In genomic region chr10:95970744-95971212, GRCm38 (mm10) we compare ENCODE assay signal across 12 mouse cellular contexts. TPM values are rescaled to one million over a fixed set of nuclear protein-coding genes. Genes with fewer than 3 reads are reported as not detected.
DNase-seq lines count a peak whose midpoint lies in the region; ATAC-seq lines count a peak whose summit lies in the region.
"Had no signal": no experiment of that assay in that cellular context is flagged by ENCODE, and none has a peak within 500 bp of the region (broad histone marks: within the 10 kb centered on the region; RNA-seq: fewer than 3 reads in every experiment).

No protein-coding gene starts in this region.

- 12% methylated on average over 3 of the region's 3 CpGs for WGBS in heart, embryonic 15.5 days
- WGBS in limb, embryonic 10.5 days: 90% methylated on average over 3 of the region's 3 CpGs

- peak overlapping the region; percentile 56 for H3K4me2 ChIP-seq in heart, embryonic 15.5 days
- H3K4me2 ChIP-seq: hindbrain, embryonic 15.5 days; neural tube, embryonic 12.5 days had no signal

- no peaks in the 10 kb centered on the region for H3K9me3 ChIP-seq in heart, embryonic 15.5 days (replicated peaks)
- no peaks in the 10 kb centered on the region for H3K9me3 ChIP-seq in limb, embryonic 10.5 days (replicated peaks)
- H3K9me3 ChIP-seq: hindbrain, embryonic 15.5 days; neural tube, embryonic 12.5 days had no signal

- peak overlapping the region; percentile 27 for H3K4me3 ChIP-seq in heart, embryonic 15.5 days
- no peak overlapping the region for H3K4me3 ChIP-seq in limb, embryonic 10.5 days
- H3K4me3 ChIP-seq: hindbrain, embryonic 15.5 days; neural tube, embryonic 12.5 days had no signal

- H3K9ac ChIP-seq in heart, embryonic 15.5 days: no peak overlapping the region
- H3K9ac ChIP-seq: hindbrain, embryonic 15.5 days; neural tube, embryonic 12.5 days had no signal

- peaks cover 2% of the 10 kb centered on the region; the same call in 1 of the 2 replicates for H3K36me3 ChIP-seq in heart, embryonic 15.5 days
- H3K36me3 ChIP-seq in limb, embryonic 10.5 days: no peaks in the 10 kb centered on the region
- H3K36me3 ChIP-seq: neural tube, embryonic 12.5 days had no signal

- peaks cover 17% of the 10 kb centered on the region; the same call in 1 of the 2 replicates for H3K4me1 ChIP-seq in heart, embryonic 15.5 days (replicated peaks)
- H3K4me1 ChIP-seq in limb, embryonic 10.5 days: no peaks in the 10 kb centered on the region
- H3K4me1 ChIP-seq: hindbrain, embryonic 15.5 days; neural tube, embryonic 12.5 days had no signal

- intact Hi-C loops in left cerebral cortex, postnatal 4 days (cut with DNase I): no loop called here

- no peaks in the 10 kb centered on the region for H3K27me3 ChIP-seq in heart, embryonic 15.5 days
- no peaks in the 10 kb centered on the region for H3K27me3 ChIP-seq in limb, embryonic 10.5 days (ENCODE audit: low read depth, poor library complexity, severe bottlenecking)
- H3K27me3 ChIP-seq: hindbrain, embryonic 15.5 days; neural tube, embryonic 12.5 days had no signal

- DNase-seq in CD4-positive, CD25-positive, alpha-beta regulatory T cell, adult 2 months (ENCODE audit: low read depth, low spot score): peak; percentile 62
- peak; percentile 6 for DNase-seq in NIH3T3 (ENCODE audit: low read depth)
- DNase-seq in left cerebral cortex, postnatal 4 days: no peak
- DNase-seq in spleen, postnatal 14 days (ENCODE audit: low spot score in 2 of 2): no peak
- no peak for DNase-seq in limb, embryonic 10.5 days (ENCODE audit: low spot score)
- DNase-seq: layer of hippocampus, adult 9-11 months; lung, adult 18-20 months had no signal

- ATAC-seq in heart, embryonic 15.5 days (replicated peaks; ENCODE audit: insufficient number of reproducible peaks, insufficient read depth, low FRiP score, low read depth): peak; percentile 67; the same call in 1 of the 2 replicates
- peak; percentile 59; the same call in 1 of the 2 replicates for ATAC-seq in megakaryocyte, adult 5-6 weeks (ENCODE audit: poor library complexity, severe bottlenecking)
- ATAC-seq: forebrain, embryonic 14.5 days had no signal

- peak overlapping the region; percentile 82 for H3K27ac ChIP-seq in heart, embryonic 15.5 days
- no peak overlapping the region for H3K27ac ChIP-seq in limb, embryonic 10.5 days
- H3K27ac ChIP-seq: hindbrain, embryonic 15.5 days; neural tube, embryonic 12.5 days had no signal

RNA-seq across cellular contexts. Expression of gene Eea1, which starts 30.3 kb away (rescaled TPM):
- polyA plus RNA-seq in heart, embryonic 15.5 days (2015; fragmentation: Nextera tagmentation; extraction: Ambion mirVana): 17.4 and 18.4 TPM in 2 replicates
- total RNA-seq in megakaryocyte, adult 5-6 weeks (2015): 22.1 and 22.6 TPM in 2 replicates
- total RNA-seq in megakaryocyte, adult 5-6 weeks (2017): 33.3 and 36.7 TPM in 2 replicates
- 10 to 100 TPM; 26.6 to 27.6 TPM for total RNA-seq in left cerebral cortex, postnatal 4 days (2021)
- 5.1 and 6.1 TPM in 2 replicates for polyA plus RNA-seq in limb, embryonic 10.5 days (2016; fragmentation: Nextera tagmentation; extraction: Ambion mirVana)

Comparison
In these comparisons a context has a peak if more than half of its experiments do, and no peak if none do; other contexts are left out.
1. DNase-seq: peak in CD4-positive, CD25-positive, alpha-beta regulatory T cell, adult 2 months (single experiment) and NIH3T3 (single experiment); none in left cerebral cortex, postnatal 4 days (single experiment), spleen, postnatal 14 days (0 of 2) and limb, embryonic 10.5 days (single experiment).